Comparison of ENCODE assay signal across 9 mouse cellular contexts in genomic region chr4:130665176-130665575, GRCm38 (mm10). TPM values are rescaled to one million over a fixed set of nuclear protein-coding genes. Genes with fewer than 3 reads are reported as not detected.
DNase-seq lines count a peak whose midpoint lies in the region; ATAC-seq and TF ChIP-seq lines count a peak whose summit lies in the region.
"Had no signal": no experiment of that assay in that cellular context is flagged by ENCODE, and none has a peak within 500 bp of the region (broad histone marks: within the 10 kb centered on the region; RNA-seq: fewer than 3 reads in every experiment).

No protein-coding gene starts in this region.

- H3K27ac ChIP-seq in kidney, embryonic 15.5 days = no peak overlapping the region
- no peak overlapping the region for H3K27ac ChIP-seq in embryonic fibroblast, embryonic 13.5 days (ENCODE audit: insufficient read depth, low read length)
- H3K27ac ChIP-seq in intestine, postnatal 0 days (ENCODE audit: low read depth, low read length) = no peak overlapping the region
- H3K27ac ChIP-seq in midbrain, embryonic 16.5 days (ENCODE audit: low read length) = no peak overlapping the region

- H3K9me3 ChIP-seq in kidney, embryonic 15.5 days (replicated peaks) = no peaks in the 10 kb centered on the region
- no peaks in the 10 kb centered on the region for H3K9me3 ChIP-seq in intestine, postnatal 0 days (ENCODE audit: control insufficient read depth)
- H3K9me3 ChIP-seq in midbrain, embryonic 16.5 days (replicated peaks; ENCODE audit: control insufficient read depth, low read length, poor library complexity, severe bottlenecking) = no peaks in the 10 kb centered on the region

- no peak for DNase-seq in kidney, adult 8-10 months
- no peak for DNase-seq in right cerebral cortex, postnatal 25 days
- no peak for DNase-seq in cerebellum, adult 8-10 months
- DNase-seq: gastrocnemius, postnatal 25 days had no signal

- no peak for TF ChIP-seq CTCF in embryonic fibroblast, embryonic 13.5 days (IDR thresholded peaks at IDR 0.05; ENCODE audit: borderline replicate concordance, insufficient read depth, low read length)
- no peak for TF ChIP-seq CTCF in intestine, postnatal 0 days (IDR thresholded peaks at IDR 0.05; ENCODE audit: low read depth)

- peak overlapping the region; percentile 68 for H3K4me2 ChIP-seq in kidney, embryonic 15.5 days
- H3K4me2 ChIP-seq in intestine, postnatal 0 days (replicated peaks; ENCODE audit: low read depth) = peak overlapping the region; percentile 65
- H3K4me2 ChIP-seq in midbrain, embryonic 16.5 days (ENCODE audit: low read length) = peak overlapping the region; percentile 92

- 0 out of 2 replicates have a peak overlapping the region, but pooled peaks have one; percentile 97 for H3K9ac ChIP-seq in kidney, embryonic 15.5 days
- H3K9ac ChIP-seq in intestine, postnatal 0 days (ENCODE audit: low read depth, low read length) = no peak overlapping the region
- H3K9ac ChIP-seq in midbrain, embryonic 16.5 days (ENCODE audit: low read depth, low read length) = no peak overlapping the region

- H3K4me3 ChIP-seq in kidney, embryonic 15.5 days (replicated peaks) = peak overlapping the region; percentile 97
- peak overlapping the region; percentile 41 for H3K4me3 ChIP-seq in embryonic fibroblast, embryonic 13.5 days (ENCODE audit: insufficient read depth, low read length)
- H3K4me3 ChIP-seq in intestine, postnatal 0 days (ENCODE audit: low read depth, low read length) = peak overlapping the region; percentile 89
- peak overlapping the region; percentile 24 for H3K4me3 ChIP-seq in midbrain, embryonic 16.5 days (ENCODE audit: low read depth, low read length)

- ATAC-seq in kidney, embryonic 15.5 days (replicated peaks; ENCODE audit: low FRiP score) = no peak
- no peak for ATAC-seq in intestine, postnatal 0 days
- ATAC-seq in midbrain, embryonic 16.5 days = no peak
- no peak for ATAC-seq in megakaryocyte progenitor cell, adult 5-6 weeks (replicated peaks; ENCODE audit: poor library complexity)

- H3K4me1 ChIP-seq in kidney, embryonic 15.5 days = peaks cover 41% of the 10 kb centered on the region
- peaks cover 3% of the 10 kb centered on the region for H3K4me1 ChIP-seq in embryonic fibroblast, embryonic 13.5 days (ENCODE audit: control insufficient read depth, insufficient read depth, low read length)
- H3K4me1 ChIP-seq in intestine, postnatal 0 days (replicated peaks; ENCODE audit: control insufficient read depth, insufficient read depth, low read length) = peaks cover 3% of the 10 kb centered on the region; the same call in 1 of the 2 replicates
- H3K4me1 ChIP-seq in midbrain, embryonic 16.5 days (ENCODE audit: control insufficient read depth, insufficient read depth, low read length) = peaks cover 42% of the 10 kb centered on the region

- no peaks in the 10 kb centered on the region for H3K27me3 ChIP-seq in kidney, embryonic 15.5 days
- H3K27me3 ChIP-seq in intestine, postnatal 0 days (replicated peaks; ENCODE audit: control insufficient read depth, insufficient read depth, low read length) = no peaks in the 10 kb centered on the region
- no peaks in the 10 kb centered on the region for H3K27me3 ChIP-seq in midbrain, embryonic 16.5 days (ENCODE audit: control insufficient read depth, insufficient read depth, low read depth, low read length)

- peaks cover 10% of the 10 kb centered on the region for H3K36me3 ChIP-seq in kidney, embryonic 15.5 days
- no peaks in the 10 kb centered on the region for H3K36me3 ChIP-seq in intestine, postnatal 0 days (ENCODE audit: control insufficient read depth, insufficient read depth)
- no peaks in the 10 kb centered on the region for H3K36me3 ChIP-seq in midbrain, embryonic 16.5 days (ENCODE audit: control insufficient read depth, insufficient read depth, low read length)

- no peak for TF ChIP-seq POLR2A in embryonic fibroblast, embryonic 13.5 days (IDR thresholded peaks at IDR 0.05; ENCODE audit: low read depth, low read length)

- 3% methylated on average over 1 of the region's 1 CpGs for WGBS in kidney, embryonic 15.5 days
- 0% methylated on average over 1 of the region's 1 CpGs for WGBS in intestine, postnatal 0 days
- WGBS in midbrain, embryonic 16.5 days = 8% methylated on average over 1 of the region's 1 CpGs

RNA-seq across cellular contexts. Expression of gene Pum1, which starts 2.1 kb away (rescaled TPM):
- 93.3 and 101 TPM in 2 replicates for polyA plus RNA-seq in kidney, embryonic 15.5 days (2015; fragmentation: Nextera tagmentation; extraction: Ambion mirVana)
- polyA plus RNA-seq in embryonic fibroblast, embryonic 13.5 days (2011; ENCODE audit: insufficient read length, low read depth, missing spikeins) = 52.7 and 54.9 TPM in 2 replicates
- 23.9 and 25.3 TPM in 2 replicates for polyA plus RNA-seq in intestine, postnatal 0 days (2015; fragmentation: Nextera tagmentation; extraction: Ambion mirVana)
- 99.4 and 108 TPM in 2 replicates for polyA plus RNA-seq in midbrain, embryonic 16.5 days (2015; fragmentation: Nextera tagmentation; extraction: Ambion mirVana)
- 60.2 and 61.5 TPM in 2 replicates for total RNA-seq in megakaryocyte progenitor cell, adult 5-6 weeks (2015)
- 38.1 and 51.2 TPM in 2 replicates for total RNA-seq in megakaryocyte progenitor cell, adult 5-6 weeks (2017)

Comparison
In these comparisons a context has a peak if more than half of its experiments do, and no peak if none do; other contexts are left out.
1. H3K4me3 ChIP-seq: peak in every context shown above with its lines; median percentile 97 in kidney, embryonic 15.5 days; 89 in intestine, postnatal 0 days; 41 in embryonic fibroblast, embryonic 13.5 days; 24 in midbrain, embryonic 16.5 days.